Mouse (Mus musculus): ENCODE measurements at regions not wholly inside any gene's neighbourhood (a gene's known extent, or its start where the extent isn't known, plus 50 kb on each side); places are given as distances from the start of the nearest gene placed in this dataset.

GRCm38 (mm10) chr4:89425916-89426315, 115.1 kb upstream of the Cdkn2b start:
- no peak overlapping the region for H3K9ac ChIP-seq (replicated peaks; ENCODE audit: low read depth)
- peaks cover 4% of the 10 kb centered on the region for H3K4me1 ChIP-seq (ENCODE audit: insufficient read depth, low read depth, low read length)
- H3K4me3 ChIP-seq (ENCODE audit: low read depth, low read length) = no peak overlapping the region
- TF ChIP-seq EP300 (IDR thresholded peaks at IDR 0.05) = peak; percentile 84
- TF ChIP-seq CTCF (IDR thresholded peaks at IDR 0.05) = no peak
- ATAC-seq (no peak), DNase-seq (ENCODE audit: low spot score) (peak; percentile 67)
- no peaks in the 10 kb centered on the region for H3K9me3 ChIP-seq (ENCODE audit: low read length)
- peak overlapping the region; percentile 57 for H3K27ac ChIP-seq (ENCODE audit: low read length)
- H3K36me3 ChIP-seq (ENCODE audit: insufficient read depth, low read length) = no peaks in the 10 kb centered on the region
- H3K4me2 ChIP-seq (replicated peaks; ENCODE audit: low read depth, low read length) = no peak overlapping the region
- H3K27me3 ChIP-seq (replicated peaks; ENCODE audit: insufficient read depth, low read length) = no peaks in the 10 kb centered on the region
- WGBS = 41% methylated on average over 2 of the region's 2 CpGs

DNA sequence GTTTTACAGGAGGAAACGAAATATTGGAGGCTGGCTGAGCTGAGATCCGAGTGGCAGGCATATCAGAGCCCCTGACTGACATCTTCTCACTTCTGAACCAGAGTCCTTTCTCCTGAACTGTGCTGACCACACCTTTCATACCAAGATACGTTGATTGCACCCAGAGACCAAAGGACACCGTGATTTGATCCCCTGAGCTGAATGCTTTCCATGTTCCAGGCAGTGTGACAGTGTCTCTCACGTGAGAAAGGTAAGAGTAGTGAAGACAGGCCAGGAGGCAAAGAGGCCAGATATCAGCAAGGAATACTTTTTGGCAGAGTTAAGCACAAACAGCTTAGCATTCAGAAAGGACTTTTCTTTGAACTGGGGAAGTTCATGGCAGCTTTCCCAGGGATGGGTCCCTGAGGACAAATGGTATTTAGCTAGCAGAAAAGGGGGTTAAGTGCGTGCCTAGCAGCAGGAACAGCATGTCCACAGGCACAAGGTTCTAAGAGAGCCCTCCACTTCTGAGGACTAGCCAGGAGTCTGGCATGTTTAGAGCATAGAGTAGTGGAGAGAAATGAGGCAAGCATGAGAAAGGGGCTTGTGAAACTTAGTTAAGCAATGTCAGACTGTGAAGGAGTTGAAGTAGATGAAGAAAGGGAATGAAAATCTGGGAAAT, 111.0 kb upstream of the Cdkn2b start:
- Histone ChIP-seq H3K4me2 (replicated peaks; ENCODE audit: low read depth, low read length) (no peak overlapping the region), H3K4me1 (ENCODE audit: insufficient read depth, low read depth, low read length) (no peaks in the 10 kb centered on the region), H3K4me3 (ENCODE audit: low read depth, low read length) (no peak overlapping the region), H3K36me3 (ENCODE audit: insufficient read depth, low read length) (no peaks in the 10 kb centered on the region), H3K9ac (replicated peaks; ENCODE audit: low read depth) (no peak overlapping the region), H3K9me3 (ENCODE audit: low read length) (no peaks in the 10 kb centered on the region), H3K27me3 (replicated peaks; ENCODE audit: insufficient read depth, low read length) (no peaks in the 10 kb centered on the region), H3K27ac (ENCODE audit: low read length) (peak overlapping the region; percentile 91)
- TF ChIP-seq EP300 (IDR thresholded peaks at IDR 0.05) (peak; percentile 100), CTCF (IDR thresholded peaks at IDR 0.05) (no peak)
- WGBS = 30% methylated on average over 6 of the region's 6 CpGs
- ATAC-seq = peak; percentile 99
- peak; percentile 95 for DNase-seq (ENCODE audit: low spot score)

GRCm38 (mm10) chr4:89420868-89421267, 110.0 kb upstream of the Cdkn2b start:
- Histone ChIP-seq H3K4me3 (ENCODE audit: low read depth, low read length) (no peak overlapping the region), H3K36me3 (ENCODE audit: insufficient read depth, low read length) (no peaks in the 10 kb centered on the region), H3K9ac (replicated peaks; ENCODE audit: low read depth) (no peak overlapping the region), H3K27me3 (replicated peaks; ENCODE audit: insufficient read depth, low read length) (no peaks in the 10 kb centered on the region), H3K4me1 (ENCODE audit: insufficient read depth, low read depth, low read length) (no peaks in the 10 kb centered on the region), H3K27ac (ENCODE audit: low read length) (no peak overlapping the region), H3K9me3 (ENCODE audit: low read length) (no peaks in the 10 kb centered on the region), H3K4me2 (replicated peaks; ENCODE audit: low read depth, low read length) (no peak overlapping the region)
- DNase-seq (ENCODE audit: low spot score) (no peak), ATAC-seq (no peak)
- 85% methylated on average over 5 of the region's 5 CpGs for WGBS
- TF ChIP-seq CTCF (IDR thresholded peaks at IDR 0.05) (no peak), EP300 (IDR thresholded peaks at IDR 0.05) (no peak)

DNA sequence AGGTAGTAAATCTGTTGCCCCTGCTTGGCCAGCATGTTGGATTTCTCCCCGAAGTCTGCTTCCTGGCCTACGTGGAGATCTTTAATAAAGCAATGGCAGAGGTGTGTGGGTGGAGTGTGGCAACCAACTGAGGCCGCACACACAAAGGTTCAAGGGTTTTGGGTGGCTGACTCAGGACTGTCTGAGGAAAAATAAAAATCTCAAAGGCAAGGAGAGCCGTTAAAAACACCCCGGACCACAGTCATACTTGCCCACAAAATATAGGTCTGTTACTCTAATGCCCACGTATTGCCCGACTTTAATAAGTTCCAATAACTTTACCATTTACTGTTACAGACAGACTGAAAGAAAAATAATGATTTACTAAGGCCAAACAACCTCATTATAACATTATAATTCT, 108.7 kb upstream of the Cdkn2b start:
- WGBS = 92% methylated on average over 7 of the region's 7 CpGs
- DNase-seq (ENCODE audit: low spot score) (no peak), ATAC-seq (no peak)
- H3K9ac ChIP-seq (replicated peaks; ENCODE audit: low read depth) = no peak overlapping the region
- H3K36me3 ChIP-seq (ENCODE audit: insufficient read depth, low read length) = no peaks in the 10 kb centered on the region
- H3K27me3 ChIP-seq (replicated peaks; ENCODE audit: insufficient read depth, low read length) = no peaks in the 10 kb centered on the region
- no peaks in the 10 kb centered on the region for H3K9me3 ChIP-seq (ENCODE audit: low read length)
- H3K4me2 ChIP-seq (replicated peaks; ENCODE audit: low read depth, low read length) = no peak overlapping the region
- TF ChIP-seq EP300 (IDR thresholded peaks at IDR 0.05) = no peak
- TF ChIP-seq CTCF (IDR thresholded peaks at IDR 0.05) = no peak
- no peak overlapping the region for H3K4me3 ChIP-seq (ENCODE audit: low read depth, low read length)
- H3K4me1 ChIP-seq (ENCODE audit: insufficient read depth, low read depth, low read length) = no peaks in the 10 kb centered on the region
- H3K27ac ChIP-seq (ENCODE audit: low read length) = no peak overlapping the region

DNA sequence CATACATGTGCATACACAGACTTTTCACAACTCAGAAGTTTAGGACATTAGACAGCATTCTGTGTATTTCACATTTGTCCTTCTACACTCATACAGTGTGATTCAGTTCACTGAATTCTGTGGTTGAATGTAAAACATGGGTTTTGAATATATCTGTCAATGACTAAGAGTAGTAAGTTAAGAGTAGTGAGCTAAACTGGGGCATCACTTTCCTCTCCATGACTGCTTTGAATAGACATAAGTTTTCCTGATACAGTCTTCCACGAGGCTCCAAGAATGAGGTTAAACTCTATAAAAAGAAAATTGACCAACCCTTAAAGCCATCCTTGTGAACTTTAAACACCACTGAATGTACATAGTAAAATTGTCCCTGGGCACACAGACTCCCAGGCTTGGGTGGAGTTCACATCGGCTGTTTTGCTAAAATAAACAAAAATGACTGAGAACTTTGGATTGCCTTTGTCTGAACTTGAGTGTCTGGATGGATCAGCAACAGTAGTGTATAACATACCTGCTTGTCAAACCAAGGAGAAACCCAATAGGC, 94.9 kb upstream of the Cdkn2b start:
- Histone ChIP-seq H3K9me3 (ENCODE audit: low read length) (no peaks in the 10 kb centered on the region), H3K4me1 (ENCODE audit: insufficient read depth, low read depth, low read length) (no peaks in the 10 kb centered on the region), H3K27me3 (replicated peaks; ENCODE audit: insufficient read depth, low read length) (no peaks in the 10 kb centered on the region), H3K36me3 (ENCODE audit: insufficient read depth, low read length) (no peaks in the 10 kb centered on the region), H3K4me3 (ENCODE audit: low read depth, low read length) (no peak overlapping the region), H3K4me2 (replicated peaks; ENCODE audit: low read depth, low read length) (no peak overlapping the region), H3K27ac (ENCODE audit: low read length) (no peak overlapping the region), H3K9ac (replicated peaks; ENCODE audit: low read depth) (no peak overlapping the region)
- DNase-seq (ENCODE audit: low spot score) (no peak), ATAC-seq (no peak)
- TF ChIP-seq EP300 (IDR thresholded peaks at IDR 0.05) (no peak), CTCF (IDR thresholded peaks at IDR 0.05) (no peak)
- WGBS = 38% methylated on average over 2 of the region's 2 CpGs

DNA sequence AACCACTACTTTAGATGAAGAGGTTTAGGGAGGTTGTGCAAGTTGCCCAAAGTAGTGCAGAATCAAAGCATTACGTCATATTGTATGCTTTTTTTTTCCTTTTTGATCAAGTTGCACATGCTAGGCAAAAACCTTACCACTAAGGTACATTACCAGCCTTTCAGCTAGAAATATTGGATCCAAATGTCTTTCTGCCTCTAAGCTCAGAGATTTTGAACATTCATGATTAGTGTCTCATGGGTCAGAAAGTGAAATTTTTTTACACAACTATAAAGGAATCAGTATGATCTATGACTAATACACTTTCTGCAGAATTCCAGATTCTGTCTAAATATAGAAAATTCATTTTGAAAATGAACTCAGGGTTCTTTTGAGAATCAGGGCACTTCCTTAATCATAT, 92.3 kb upstream of the Cdkn2b start:
- H3K4me1 ChIP-seq (ENCODE audit: insufficient read depth, low read depth, low read length) = no peaks in the 10 kb centered on the region
- no peak for TF ChIP-seq EP300 (IDR thresholded peaks at IDR 0.05)
- no peak for TF ChIP-seq CTCF (IDR thresholded peaks at IDR 0.05)
- H3K27ac ChIP-seq (ENCODE audit: low read length) = no peak overlapping the region
- peak; percentile 17; the same call in 1 of the 2 replicates for ATAC-seq
- no peak overlapping the region for H3K4me3 ChIP-seq (ENCODE audit: low read depth, low read length)
- H3K27me3 ChIP-seq (replicated peaks; ENCODE audit: insufficient read depth, low read length) = no peaks in the 10 kb centered on the region
- H3K36me3 ChIP-seq (ENCODE audit: insufficient read depth, low read length) = no peaks in the 10 kb centered on the region
- H3K4me2 ChIP-seq (replicated peaks; ENCODE audit: low read depth, low read length) = no peak overlapping the region
- DNase-seq (ENCODE audit: low spot score) = peak; percentile 25
- WGBS = 62% methylated on average over 1 of the region's 1 CpGs
- no peaks in the 10 kb centered on the region for H3K9me3 ChIP-seq (ENCODE audit: low read length)
- no peak overlapping the region for H3K9ac ChIP-seq (replicated peaks; ENCODE audit: low read depth)
